Mouse (Mus musculus) intestine, embryonic 16.5 days (tissue): ENCODE measurements around the gene Aak1. TPM values are rescaled to one million over a fixed set of nuclear protein-coding genes. Genes with fewer than 3 reads are reported as not detected.
"Not testable (repeated sequence)": the region's sequence is repeated elsewhere in the genome, so short reads cannot be mapped to it uniquely, and the experiment has no call there.

Experiments
- ATAC-seq: fragments of 200-750 bp; cut with Nextera tagmentation; 2 replicates; pipeline ENCODE4 v1.8.0; 2017; ENCODE audit warnings: moderate TSS enrichment, moderate library complexity
- H3K27ac ChIP-seq: fragments of 300-500 bp; sonication (generic); 2 replicates; pipeline ENCODE4 v1.5.1; 2014; ENCODE audit warnings: mild to moderate bottlenecking, low read length
- H3K27me3 ChIP-seq: fragments of 300-500 bp; sonication (generic); replicated peaks from 2 replicates; pipeline ENCODE4 v1.6.1; 2014; ENCODE audit warnings: low read length, control low read depth, mixed read lengths; ENCODE audit not compliant: control insufficient read depth, insufficient read depth
- H3K36me3 ChIP-seq: fragments of 300-500 bp; sonication (generic); 2 replicates; pipeline ENCODE4 v1.6.1; 2014; ENCODE audit warnings: low read length, control low read depth; ENCODE audit not compliant: control insufficient read depth, insufficient read depth
- H3K4me1 ChIP-seq: fragments of 300-500 bp; sonication (generic); 2 replicates; pipeline ENCODE4 v1.6.1; 2014; ENCODE audit warnings: low read length, control low read depth, mixed read lengths; ENCODE audit not compliant: control insufficient read depth, insufficient read depth
- H3K4me2 ChIP-seq: fragments of 300-500 bp; sonication (generic); 2 replicates; pipeline ENCODE4 v1.6.1; 2014; ENCODE audit warnings: low read depth, low read length, control low read depth
- H3K4me3 ChIP-seq: fragments of 300-500 bp; sonication (generic); 2 replicates; pipeline ENCODE4 v1.5.1; 2014; ENCODE audit warnings: mild to moderate bottlenecking, low read length
- H3K9ac ChIP-seq: fragments of 300-500 bp; sonication (generic); 2 replicates; pipeline ENCODE4 v1.6.1; 2014; ENCODE audit warnings: low read depth, low read length
- H3K9me3 ChIP-seq: fragments of 300-500 bp; sonication (generic); 2 replicates; pipeline ENCODE4 v1.6.1; 2016; ENCODE audit warnings: low read length, control low read depth; ENCODE audit not compliant: control insufficient read depth
- WGBS: fragments of 180-500 bp; shearing (Covaris S2); extraction: QIAGEN DNeasy Blood & Tissue Kit; methylation state at CpG from one replicate; pipeline ENCODE4 v1.1.7; 2014; 5-methylcytosine and 5-hydroxymethylcytosine counted together
- polyA plus RNA-seq: library from polyadenylated mRNA; unstranded; fragments of >200 nt; fragmentation: Nextera tagmentation; extraction: Ambion mirVana; gene quantifications from 2 replicates; pipeline ENCODE4 v1.2.1, GENCODE M21; 2015

The Aak1 gene
- polyA plus RNA-seq, 1 experiment from 2014 or later = 7.0 TPM

GRCm38 (mm10) chr6:87026980-87027379 lies 177.7 kb downstream of the Aak1 start:
- Histone ChIP-seq H3K27ac (peak overlapping the region; percentile 73), H3K4me2 (no peak overlapping the region), H3K4me3 (no peak overlapping the region), H3K4me1 (peaks cover 9% of the 10 kb centered on the region), H3K9ac (no peak overlapping the region), H3K27me3 (no peaks in the 10 kb centered on the region), H3K9me3 (no peaks in the 10 kb centered on the region), H3K36me3 (peaks cover 16% of the 10 kb centered on the region; the same call in 1 of the 2 replicates)
- ATAC-seq = peak; percentile 68
- 68% methylated on average over 7 of the region's 7 CpGs for WGBS

DNA sequence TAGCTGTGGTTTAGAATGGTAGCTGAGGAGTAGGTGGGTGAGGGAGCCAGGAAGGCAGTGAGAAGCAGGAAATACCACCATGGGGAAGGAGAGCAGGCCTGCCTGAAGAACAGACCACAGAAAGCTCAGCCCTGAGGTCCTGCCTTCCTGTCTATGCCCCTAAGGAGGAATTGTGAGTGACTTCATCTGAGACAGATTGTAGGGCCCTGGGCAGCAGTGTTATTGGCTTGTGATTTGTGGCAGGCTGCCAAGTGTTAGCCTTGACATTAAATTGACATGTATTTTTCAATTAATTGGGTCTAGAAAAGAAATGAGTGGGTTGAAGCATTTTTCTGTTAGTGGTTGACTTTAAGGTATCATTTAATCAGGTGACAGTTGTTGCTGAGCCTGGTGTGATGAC lies 179.6 kb downstream of the Aak1 start:
- H3K27ac ChIP-seq = no peak overlapping the region; the same call in 1 of the 2 replicates
- H3K4me3 ChIP-seq = no peak overlapping the region
- no peak for ATAC-seq
- H3K36me3 ChIP-seq = peaks cover 11% of the 10 kb centered on the region; the same call in 1 of the 2 replicates
- no peak overlapping the region for H3K4me2 ChIP-seq
- H3K27me3 ChIP-seq = no peaks in the 10 kb centered on the region
- H3K9ac ChIP-seq = no peak overlapping the region
- no peaks in the 10 kb centered on the region for H3K9me3 ChIP-seq
- H3K4me1 ChIP-seq = peaks cover 9% of the 10 kb centered on the region

DNA sequence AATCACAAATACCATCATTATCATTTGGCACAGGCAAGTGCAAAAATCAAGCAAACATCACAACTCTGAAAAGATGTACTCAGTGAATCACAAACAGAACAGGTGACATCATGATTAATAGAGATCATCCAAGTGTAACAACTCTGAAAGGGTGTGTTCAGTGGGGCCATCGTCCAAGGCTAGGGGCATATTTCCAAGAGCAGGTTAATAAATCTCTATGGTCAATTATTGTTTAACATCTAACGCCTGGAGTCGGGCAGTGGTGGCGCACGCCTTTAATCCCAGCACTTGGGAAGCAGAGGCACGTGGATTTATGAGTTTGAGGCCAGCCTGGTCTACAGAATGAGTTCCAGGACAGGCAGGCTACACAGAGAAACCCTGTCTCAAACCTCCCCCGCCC lies 182.0 kb downstream of the Aak1 start:
- not testable (repeated sequence) for H3K4me3 ChIP-seq, H3K9ac ChIP-seq, H3K36me3 ChIP-seq, H3K27ac ChIP-seq, H3K4me2 ChIP-seq, H3K4me1 ChIP-seq, H3K27me3 ChIP-seq, H3K9me3 ChIP-seq
- WGBS = 53% methylated on average over 7 of the region's 7 CpGs
- peak; percentile 72 for ATAC-seq

- Histone ChIP-seq H3K27ac (no peak overlapping the region), H3K4me2 (no peak overlapping the region), H3K4me1 (peaks cover 7% of the 10 kb centered on the region), H3K9me3 (no peaks in the 10 kb centered on the region), H3K36me3 (no peaks in the 10 kb centered on the region), H3K9ac (no peak overlapping the region), H3K27me3 (no peaks in the 10 kb centered on the region), H3K4me3 (no peak overlapping the region)
- WGBS = 80% methylated on average over 3 of the region's 3 CpGs
- ATAC-seq = no peak
Observed at GRCm38 (mm10) chr6:87032401-87032800, 183.1 kb downstream of the Aak1 start.

GRCm38 (mm10) chr6:87034395-87034794 lies 185.1 kb downstream of the Aak1 start:
- Histone ChIP-seq H3K27ac (peak overlapping the region; percentile 73), H3K9me3 (no peaks in the 10 kb centered on the region), H3K36me3 (no peaks in the 10 kb centered on the region), H3K4me1 (peaks cover 7% of the 10 kb centered on the region), H3K27me3 (no peaks in the 10 kb centered on the region), H3K4me3 (no peak overlapping the region), H3K4me2 (no peak overlapping the region), H3K9ac (no peak overlapping the region)
- 47% methylated on average over 3 of the region's 3 CpGs for WGBS
- ATAC-seq = peak; percentile 71

GRCm38 (mm10) chr6:87037826-87038620 lies 188.7 kb downstream of the Aak1 start:
- ATAC-seq = no peak
- no peak overlapping the region for H3K4me3 ChIP-seq
- H3K36me3 ChIP-seq = no peaks in the 10 kb centered on the region
- no peaks in the 10 kb centered on the region for H3K9me3 ChIP-seq
- 86% methylated on average over 10 of the region's 10 CpGs for WGBS
- H3K27me3 ChIP-seq = no peaks in the 10 kb centered on the region
- H3K4me1 ChIP-seq = no peaks in the 10 kb centered on the region
- H3K9ac ChIP-seq = no peak overlapping the region
- H3K4me2 ChIP-seq = no peak overlapping the region
- no peak overlapping the region for H3K27ac ChIP-seq

GRCm38 (mm10) chr6:87039161-87039560 lies 189.8 kb downstream of the Aak1 start:
- Histone ChIP-seq H3K9me3 (no peaks in the 10 kb centered on the region), H3K4me2 (no peak overlapping the region), H3K27ac (no peak overlapping the region), H3K4me3 (no peak overlapping the region), H3K4me1 (peaks cover 6% of the 10 kb centered on the region), H3K27me3 (no peaks in the 10 kb centered on the region), H3K36me3 (no peaks in the 10 kb centered on the region), H3K9ac (no peak overlapping the region)
- ATAC-seq = no peak
- WGBS = 73% methylated on average over 8 of the region's 8 CpGs

- no peak for ATAC-seq
- H3K9ac ChIP-seq = no peak overlapping the region
- 76% methylated on average over 4 of the region's 4 CpGs for WGBS
Observed at GRCm38 (mm10) chr6:87040971-87041370, 191.7 kb downstream of the Aak1 start.

DNA sequence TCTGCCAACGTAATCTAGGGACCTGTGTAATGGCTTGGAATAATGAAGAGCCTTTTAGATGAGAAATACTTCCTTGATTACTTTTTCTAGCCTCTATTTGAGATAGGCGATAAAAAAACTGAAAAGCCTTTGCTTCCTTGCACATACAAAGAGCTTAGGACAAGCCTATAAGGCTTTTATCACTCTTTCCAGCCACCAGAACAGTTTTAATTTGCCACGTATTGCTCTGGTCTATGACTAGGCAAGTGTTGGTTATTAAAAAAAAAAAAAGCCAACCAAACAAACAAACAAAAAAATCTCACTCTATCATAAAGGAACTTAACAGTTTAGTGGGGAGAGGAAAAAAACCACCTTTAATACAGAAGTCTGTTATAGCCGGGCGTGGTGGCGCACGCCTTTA lies 192.1 kb downstream of the Aak1 start:
- Histone ChIP-seq H3K4me2 (peak overlapping the region; percentile 68; the same call in 1 of the 2 replicates), H3K27ac (peak overlapping the region; percentile 99), H3K27me3 (no peaks in the 10 kb centered on the region), H3K36me3 (no peaks in the 10 kb centered on the region), H3K4me1 (peaks cover 16% of the 10 kb centered on the region), H3K9me3 (no peaks in the 10 kb centered on the region), H3K4me3 (no peak overlapping the region), H3K9ac (no peak overlapping the region)
- no peak for ATAC-seq
- 88% methylated on average over 7 of the region's 7 CpGs for WGBS

More at GRCm38 (mm10) chr6:87040971-87041370, 191.7 kb downstream of the Aak1 start:
- no peak overlapping the region for H3K4me3 ChIP-seq
- H3K27ac ChIP-seq = peak overlapping the region; percentile 10; the same call in 1 of the 2 replicates
- no peak overlapping the region for H3K4me2 ChIP-seq
- no peaks in the 10 kb centered on the region for H3K36me3 ChIP-seq
- no peaks in the 10 kb centered on the region for H3K9me3 ChIP-seq
- H3K27me3 ChIP-seq = no peaks in the 10 kb centered on the region
- H3K4me1 ChIP-seq = peaks cover 15% of the 10 kb centered on the region

- no peaks in the 10 kb centered on the region for H3K9me3 ChIP-seq
- no peaks in the 10 kb centered on the region for H3K36me3 ChIP-seq
- no peak for ATAC-seq
- peak overlapping the region; percentile 97 for H3K4me3 ChIP-seq
- H3K27ac ChIP-seq = peak overlapping the region; percentile 99
- WGBS = under 1% methylated on average over 11 of the region's 11 CpGs
- no peaks in the 10 kb centered on the region for H3K27me3 ChIP-seq
- H3K4me2 ChIP-seq = peak overlapping the region; percentile 68
- peak overlapping the region; percentile 82 for H3K9ac ChIP-seq
- peaks cover 16% of the 10 kb centered on the region for H3K4me1 ChIP-seq
Observed at GRCm38 (mm10) chr6:87042004-87042336, 192.7 kb downstream of the Aak1 start.
